Mouse (Mus musculus) ES-E14 (cell line): ENCODE measurements at regions not wholly inside any gene's neighbourhood (a gene's known extent, or its start where the extent isn't known, plus 50 kb on each side); places are given as distances from the start of the nearest gene placed in this dataset.

Experiments used
- DNase-seq: peaks from one replicate; pipeline ENCODE4 v3.0.0-alpha.2; 2013; ENCODE audit warnings: low read depth, low spot score
- H3K27ac ChIP-seq: 2 replicates; pipeline ENCODE4 v1.5.1; 2012; ENCODE audit warnings: low read depth, mild to moderate bottlenecking, low read length, moderate library complexity, mixed read lengths; ENCODE audit not compliant: poor library complexity, insufficient read depth, severe bottlenecking
- H3K36me3 ChIP-seq: 2 replicates; pipeline ENCODE4 v1.6.1; 2012; ENCODE audit warnings: mild to moderate bottlenecking, low read length, moderate library complexity, mixed read lengths; ENCODE audit not compliant: control insufficient read depth, poor library complexity, insufficient read depth, severe bottlenecking
- H3K4me1 ChIP-seq, 2 experiments: fragments of 150-350 bp in 1 of 2; sonication (generic) in 1 of 2; 2 replicates each; pipeline ENCODE4 v1.6.1; 2012; ENCODE audit warnings: low read length in 2 of 2, mild to moderate bottlenecking in 1 of 2, mixed read lengths in 1 of 2; ENCODE audit not compliant: control insufficient read depth in 2 of 2, insufficient read depth in 2 of 2, poor library complexity in 1 of 2
- H3K4me3 ChIP-seq, 2 experiments: fragments of 150-350 bp in 1 of 2; sonication (generic) in 1 of 2; 2 replicates each; pipeline ENCODE4 v1.5.1; 2012; ENCODE audit warnings: low read length in 2 of 2, low read depth in 1 of 2, mild to moderate bottlenecking in 1 of 2, mixed read lengths in 1 of 2; ENCODE audit not compliant: insufficient read depth in 1 of 2, poor library complexity in 1 of 2, severe bottlenecking in 1 of 2
- H3K9ac ChIP-seq: 2 replicates; pipeline ENCODE4 v1.6.1; 2012; ENCODE audit warnings: low read depth, mild to moderate bottlenecking, low read length, mixed read lengths; ENCODE audit not compliant: poor library complexity, insufficient read depth, severe bottlenecking
- H3K9me3 ChIP-seq: fragments of 150-350 bp; sonication (generic); 2 replicates; pipeline ENCODE4 v1.6.1; 2012; ENCODE audit warnings: low read depth, mild to moderate bottlenecking, low read length; ENCODE audit not compliant: control insufficient read depth, insufficient read depth
- CHD2 ChIP-seq: IDR thresholded peaks from 2 replicates; pipeline ENCODE4 v1.6.1; 2014; ENCODE audit warnings: mild to moderate bottlenecking, low read depth, low read length, inconsistent platforms
- HCFC1 ChIP-seq: IDR thresholded peaks from 2 replicates; pipeline ENCODE4 v1.6.1; 2012; ENCODE audit warnings: low read length, inconsistent platforms, borderline replicate concordance; ENCODE audit not compliant: insufficient read depth
- MAFK ChIP-seq: IDR thresholded peaks from 2 replicates; pipeline ENCODE4 v1.6.1; 2014; ENCODE audit warnings: mild to moderate bottlenecking, low read depth, low read length, inconsistent platforms; ENCODE audit not compliant: insufficient read depth
- ZC3H11A ChIP-seq: IDR thresholded peaks from 2 replicates; pipeline ENCODE4 v1.6.1; 2012; ENCODE audit warnings: low read depth, mild to moderate bottlenecking, inconsistent platforms, low read length, borderline replicate concordance
- ZNF384 ChIP-seq: IDR thresholded peaks from 2 replicates; pipeline ENCODE4 v1.6.1; 2012; ENCODE audit warnings: low read depth, low read length, inconsistent platforms
- in situ Hi-C, 2 experiments: fragments of 600-800 bp; cut with MboI; formaldehyde crosslinking; loops; one replicate each; pipeline ENCODE4 v1.15.1; 2025; ENCODE audit warnings: low sequenced_read_pairs in 2 of 2, inconsistent platforms in 1 of 2; ENCODE audit not compliant: unreplicated experiment in 2 of 2

GRCm38 (mm10) chr1:165020960-165021563 is 85.7 kb upstream of the Xcl1 start:
- TF ChIP-seq MAFK = no peak
- TF ChIP-seq CHD2 = no peak
- no peak for TF ChIP-seq ZC3H11A
- no peak for TF ChIP-seq HCFC1
- no peak for TF ChIP-seq ZNF384
- Histone ChIP-seq H3K36me3 (no peaks in the 10 kb centered on the region), H3K9me3 (no peaks in the 10 kb centered on the region), H3K4me3 (no peak overlapping the region), H3K27ac (no peak overlapping the region), H3K9ac (no peak overlapping the region), H3K4me1 (no peaks in the 10 kb centered on the region)
- in situ Hi-C loops = no loop called here
- no peak for DNase-seq

GRCm38 (mm10) chr1:165018692-165019309 is 83.5 kb upstream of the Xcl1 start:
- no peak overlapping the region for H3K27ac ChIP-seq
- DNase-seq = peak; percentile 70
- H3K4me3 ChIP-seq = peak overlapping the region; percentile 53 to 65
- no peaks in the 10 kb centered on the region for H3K9me3 ChIP-seq
- in situ Hi-C loops = no loop called here
- no peaks in the 10 kb centered on the region for H3K4me1 ChIP-seq
- H3K9ac ChIP-seq = peak overlapping the region; percentile 68
- TF ChIP-seq CHD2 (peak; percentile 76; the same call in 1 of the 2 replicates), ZC3H11A (no peak)
- no peaks in the 10 kb centered on the region for H3K36me3 ChIP-seq

GRCm38 (mm10) chr1:165018236-165018635 is 82.9 kb upstream of the Xcl1 start:
- TF ChIP-seq HCFC1 = no peak
- TF ChIP-seq MAFK = no peak
- Histone ChIP-seq H3K27ac (no peak overlapping the region), H3K4me3 (no peak overlapping the region), H3K9ac (no peak overlapping the region), H3K4me1 (no peaks in the 10 kb centered on the region), H3K36me3 (no peaks in the 10 kb centered on the region), H3K9me3 (no peaks in the 10 kb centered on the region)
- in situ Hi-C loops = no loop called here
- no peak for DNase-seq

- Histone ChIP-seq H3K9me3 (no peaks in the 10 kb centered on the region), H3K27ac (no peak overlapping the region), H3K36me3 (no peaks in the 10 kb centered on the region), H3K4me1 (no peaks in the 10 kb centered on the region), H3K9ac (no peak overlapping the region), H3K4me3 (no peak overlapping the region)
- DNase-seq = no peak
- in situ Hi-C loops = no loop called here
- TF ChIP-seq ZNF384 = no peak
- no peak for TF ChIP-seq HCFC1
Observed at GRCm38 (mm10) chr1:165017793-165018192, 82.5 kb upstream of the Xcl1 start.

GRCm38 (mm10) chr1:165014328-165014727 is 79.0 kb upstream of the Xcl1 start:
- no peak for TF ChIP-seq HCFC1
- no peak for TF ChIP-seq ZNF384
- no peak for TF ChIP-seq CHD2
- no peak for TF ChIP-seq MAFK
- no peak for TF ChIP-seq ZC3H11A
- H3K9ac ChIP-seq = no peak overlapping the region
- in situ Hi-C loops = no loop called here
- H3K4me3 ChIP-seq = no peak overlapping the region
- H3K27ac ChIP-seq = no peak overlapping the region
- H3K36me3 ChIP-seq = no peaks in the 10 kb centered on the region
- H3K4me1 ChIP-seq = no peaks in the 10 kb centered on the region
- no peak for DNase-seq
- no peaks in the 10 kb centered on the region for H3K9me3 ChIP-seq
